Mouse (Mus musculus) layer of hippocampus, postnatal 36 days (tissue): Measurements from ENCODE around the gene Hmox2. TPM values are rescaled to one million over a fixed set of nuclear protein-coding genes. Genes with fewer than 3 reads are reported as not detected.
A peak's percentile ranks its signal among the peaks of the same experiment; 100 is the strongest.
"Not testable (repeated sequence)": the region's sequence is repeated elsewhere in the genome, so short reads cannot be mapped to it uniquely, and the experiment has no call there.

Experiments used
- DNase-seq, 2 experiments: peaks; one replicate each; pipeline ENCODE4 v3.0.0; 2022
- total RNA-seq, 2 experiments: library from RNA; stranded (reverse); gene quantifications; 2 replicates each; pipeline ENCODE4 v1.2.3; 2021

Hmox2 gene
- total RNA-seq = 10 to 100 TPM; 88.2 to 98.0 TPM

DNA sequence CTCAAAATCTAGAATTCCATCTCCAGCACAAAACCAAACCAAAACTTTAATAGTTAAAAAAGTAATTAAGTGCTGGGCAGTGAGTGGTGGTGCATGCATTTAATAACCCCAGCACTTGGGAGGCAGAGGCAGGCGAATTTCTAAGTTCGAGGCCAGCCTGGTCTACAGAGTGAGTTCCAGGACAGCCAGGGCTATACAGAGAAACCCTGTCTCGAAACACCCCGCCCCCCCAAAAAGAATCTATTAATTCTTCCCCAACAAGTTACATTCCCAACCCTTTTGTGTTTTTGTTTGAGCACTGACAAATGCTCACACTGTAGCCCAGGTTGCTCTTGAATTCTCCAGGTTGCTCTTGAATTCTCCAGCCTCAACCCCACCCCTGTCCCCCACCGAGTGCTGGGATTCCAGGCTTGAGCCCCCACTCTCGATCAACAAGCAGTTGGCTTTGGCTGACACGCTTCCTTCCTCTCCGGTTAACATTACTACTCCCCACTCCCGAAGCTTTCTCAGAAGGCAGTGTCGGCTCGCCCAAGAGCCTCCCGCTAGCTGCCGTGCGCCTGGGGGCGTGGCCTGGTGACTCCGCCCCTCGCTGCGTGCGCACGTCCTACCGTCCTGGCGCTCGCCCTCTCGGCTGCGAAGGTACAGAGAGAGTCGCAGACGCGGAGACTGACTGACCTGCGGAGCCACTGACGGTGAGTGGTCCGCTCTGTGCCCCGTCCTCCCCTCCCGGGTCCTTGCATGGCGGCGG lies at the start of gene Hmox2:
Gene Hmox2, plus strand, starts transcription at position 582 of the 748 bp plus-strand sequence.
- peak; percentile 90 to 91 for DNase-seq

GRCm38 (mm10) chr16:4676836-4677235 lies 49.3 kb upstream of the Hmox2 start:
- DNase-seq = no peak

- no peak for DNase-seq
These were observed 48.1 kb upstream of the Hmox2 start for GRCm38 (mm10) chr16:4678080-4678479.

- peak; percentile 84 to 86 for DNase-seq
These were observed 46.8 kb upstream of the Hmox2 start, which contains the start of gene Coro7 for GRCm38 (mm10) chr16:4679121-4680018. TSS of gene Coro7 (minus strand) at chr16:4679777.

GRCm38 (mm10) chr16:4680922-4681455 lies 45.2 kb upstream of the Hmox2 start:
- DNase-seq = not testable (repeated sequence)

- DNase-seq = no peak
These were observed 43.5 kb upstream of the Hmox2 start for GRCm38 (mm10) chr16:4682628-4683179.

DNA sequence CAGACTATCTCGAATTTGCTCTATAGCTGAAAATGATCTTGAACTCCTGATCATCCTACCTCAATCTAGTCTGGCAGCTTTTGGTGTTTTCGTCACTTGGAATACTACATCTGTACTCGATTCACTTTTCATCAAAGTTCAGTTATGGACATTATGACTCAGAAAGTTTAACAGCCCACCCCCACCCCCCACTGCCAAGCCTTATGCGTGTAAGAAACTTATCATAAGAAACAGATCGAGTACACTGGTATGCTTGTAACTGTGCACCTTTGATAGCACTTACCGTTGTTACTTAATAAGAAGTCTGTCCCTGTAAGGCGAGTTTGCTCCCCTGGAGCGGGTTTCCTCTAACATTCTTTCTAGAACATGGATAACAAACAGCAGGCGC lies 43.0 kb upstream of the Hmox2 start:
- DNase-seq = no peak

DNA sequence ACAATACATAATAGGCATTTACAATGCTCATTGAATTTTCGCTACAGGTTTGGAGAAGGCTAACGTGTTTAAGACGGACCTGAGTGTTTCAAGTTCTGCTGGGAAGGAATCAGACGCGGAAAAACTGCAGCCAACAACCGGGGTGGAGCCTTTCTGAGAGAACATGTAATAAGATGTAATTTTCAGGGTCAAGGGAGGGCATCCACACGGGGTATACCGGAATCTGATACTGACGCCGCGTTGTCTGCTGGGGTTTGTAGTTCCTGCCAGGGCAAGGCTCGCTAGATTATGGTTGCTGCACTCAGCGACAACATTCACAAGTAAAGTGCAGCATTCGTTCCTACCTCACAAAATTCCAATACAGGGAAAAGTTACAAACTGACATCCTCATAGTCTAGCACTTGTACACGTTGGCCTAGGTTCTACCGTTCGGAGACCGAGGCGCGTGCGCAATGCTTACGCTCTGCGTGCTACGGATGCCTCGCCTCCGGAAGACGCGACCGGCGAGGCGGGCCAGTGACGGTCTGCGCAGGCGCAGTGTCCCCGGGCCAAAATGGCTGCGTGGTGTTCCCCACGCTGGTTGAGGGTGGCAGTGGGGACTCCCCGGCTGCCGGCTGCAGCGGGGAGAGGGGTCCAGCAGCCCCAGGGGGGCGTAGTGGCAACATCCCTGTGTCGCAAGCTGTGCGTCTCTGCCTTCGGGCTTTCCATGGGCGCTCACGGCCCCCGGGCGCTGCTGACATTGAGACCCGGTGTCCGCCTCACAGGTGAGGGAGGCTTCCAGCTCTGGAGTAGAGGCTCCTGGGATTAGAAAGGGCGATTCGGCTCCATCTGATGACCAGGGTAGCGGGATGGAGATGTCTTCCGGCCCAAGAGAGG lies 42.3 kb upstream of the Hmox2 start:
- peak; percentile 97 for DNase-seq

GRCm38 (mm10) chr16:4684457-4684791 lies 41.7 kb upstream of the Hmox2 start:
- no peak for DNase-seq

DNA sequence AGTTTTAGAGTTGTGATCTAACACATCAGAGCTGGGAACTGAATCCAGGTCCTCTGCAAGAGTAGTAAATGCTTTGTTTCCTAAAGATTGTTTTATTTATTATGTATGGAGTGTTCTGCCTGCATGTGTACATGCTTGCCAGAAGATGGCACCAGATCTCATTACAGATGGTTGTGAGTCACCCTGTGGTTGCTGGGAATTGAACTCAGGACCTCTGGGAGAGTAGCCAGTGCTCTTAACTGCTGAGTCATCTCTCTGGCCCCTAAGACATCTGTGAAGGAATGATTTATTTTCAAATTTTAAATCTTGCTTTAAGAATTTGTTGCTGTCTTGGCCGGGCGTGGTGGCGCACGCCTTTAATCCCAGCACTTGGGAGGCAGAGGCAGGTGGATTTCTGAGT lies 36.8 kb upstream of the Hmox2 start:
- not testable (repeated sequence) for DNase-seq

DNA sequence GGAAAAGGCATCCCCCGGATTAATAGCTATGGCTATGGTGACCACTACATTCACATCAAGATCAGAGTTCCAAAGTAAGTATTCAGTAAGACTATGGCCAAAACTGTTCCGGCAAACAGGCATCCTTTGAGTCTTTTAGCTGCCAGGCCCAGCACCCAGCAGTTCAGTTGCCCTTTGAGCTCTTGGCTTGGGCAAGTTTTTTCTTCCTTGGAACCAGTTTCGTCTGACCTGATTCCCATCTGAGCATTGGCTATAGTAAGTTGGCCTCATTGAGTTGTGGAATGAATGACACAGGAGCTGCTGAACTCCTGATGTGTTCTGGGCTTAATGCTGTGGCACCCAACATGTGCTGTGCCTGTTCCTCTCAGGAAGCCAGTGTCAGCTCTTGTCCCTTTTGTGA lies 24.9 kb upstream of the Hmox2 start:
- DNase-seq = no peak

GRCm38 (mm10) chr16:4702646-4703045 lies 23.5 kb upstream of the Hmox2 start:
- no peak for DNase-seq

DNA sequence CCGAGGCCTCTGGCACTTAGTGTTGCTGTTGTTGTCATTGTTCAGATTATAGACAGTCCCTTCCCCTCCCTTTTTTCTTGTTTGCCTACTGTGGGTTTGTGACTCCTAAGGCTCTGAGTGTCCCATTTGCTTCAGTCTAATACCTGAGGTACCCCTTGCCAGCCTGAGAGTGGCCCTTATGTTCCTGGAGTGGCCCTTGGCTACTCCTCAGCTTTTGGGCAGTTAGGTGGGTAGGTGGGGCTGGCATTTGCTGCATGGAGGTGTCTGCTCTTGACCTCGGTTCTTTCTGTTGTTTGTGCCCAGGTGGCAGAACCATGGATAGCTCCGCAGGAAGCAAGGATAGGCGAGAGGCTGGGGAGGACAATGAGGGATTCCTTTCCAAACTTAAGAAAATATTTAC lies 20.6 kb upstream of the Hmox2 start:
- DNase-seq = no peak

DNA sequence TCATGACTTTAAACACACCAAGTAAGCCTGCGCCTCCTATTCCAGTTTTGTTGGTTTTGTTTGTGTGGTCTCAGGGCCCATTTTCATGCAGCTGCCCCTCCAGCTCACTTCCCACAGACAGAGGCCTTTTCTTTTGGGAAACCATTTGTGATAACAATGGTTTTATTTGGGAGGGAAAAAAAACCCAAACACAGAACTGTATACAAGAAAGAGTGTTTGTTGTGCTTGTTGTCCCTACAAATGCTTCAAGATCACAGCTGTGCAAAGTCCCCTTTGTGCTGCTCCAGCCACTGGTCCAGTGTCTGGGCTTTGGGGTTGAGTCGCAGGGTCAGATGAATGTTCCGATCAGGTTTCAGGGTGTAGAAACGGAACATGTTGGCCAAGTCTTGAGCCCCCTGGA lies 15.0 kb upstream of the Hmox2 start:
- no peak for DNase-seq

GRCm38 (mm10) chr16:4713861-4714710 lies 12.1 kb upstream of the Hmox2 start:
- no peak for DNase-seq

- DNase-seq = no peak
These were observed 8.3 kb upstream of the Hmox2 start for GRCm38 (mm10) chr16:4717866-4718265.

DNA sequence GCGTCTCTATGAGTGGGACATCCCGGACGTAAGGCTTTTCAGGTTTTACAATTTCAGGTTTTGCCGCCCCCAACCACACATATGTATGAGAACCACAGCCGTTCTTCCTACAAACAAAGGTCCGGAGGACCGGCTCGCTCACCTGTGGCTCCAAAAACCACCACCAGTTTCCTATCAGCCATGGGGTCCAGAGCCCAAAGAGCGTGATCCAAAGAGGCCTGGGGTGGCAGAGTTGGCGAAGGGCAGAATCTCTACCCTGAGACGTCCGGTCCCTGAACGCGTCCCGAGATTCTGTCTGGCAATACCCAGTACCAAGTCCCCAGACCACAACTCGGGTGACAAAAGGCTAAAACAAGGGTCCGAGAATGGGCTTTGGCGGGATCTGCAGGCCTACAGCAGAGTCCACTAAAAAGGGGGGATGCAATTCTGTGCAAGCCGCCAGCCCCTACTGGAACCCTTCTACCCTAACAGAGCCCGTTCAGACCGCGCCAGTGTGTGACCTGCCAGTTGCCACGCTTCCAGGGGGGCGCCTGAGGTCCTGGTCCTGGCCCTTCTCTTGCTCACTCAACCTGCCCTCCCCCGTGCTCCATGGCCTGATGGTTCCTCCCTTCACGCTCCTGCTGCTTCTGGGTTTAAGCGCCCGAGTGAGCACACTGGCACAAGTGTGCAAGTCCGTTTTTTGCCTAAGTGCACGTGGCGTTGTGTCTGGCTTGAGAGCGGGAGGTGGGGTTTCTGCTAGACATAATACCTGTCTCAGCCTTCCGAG lies 7.2 kb upstream of the Hmox2 start, which contains the start of gene Nmral1:
Gene Nmral1, minus strand, starts transcription at position 604 of the 766 bp plus-strand sequence.
- peak; percentile 50 to 66 for DNase-seq

DNA sequence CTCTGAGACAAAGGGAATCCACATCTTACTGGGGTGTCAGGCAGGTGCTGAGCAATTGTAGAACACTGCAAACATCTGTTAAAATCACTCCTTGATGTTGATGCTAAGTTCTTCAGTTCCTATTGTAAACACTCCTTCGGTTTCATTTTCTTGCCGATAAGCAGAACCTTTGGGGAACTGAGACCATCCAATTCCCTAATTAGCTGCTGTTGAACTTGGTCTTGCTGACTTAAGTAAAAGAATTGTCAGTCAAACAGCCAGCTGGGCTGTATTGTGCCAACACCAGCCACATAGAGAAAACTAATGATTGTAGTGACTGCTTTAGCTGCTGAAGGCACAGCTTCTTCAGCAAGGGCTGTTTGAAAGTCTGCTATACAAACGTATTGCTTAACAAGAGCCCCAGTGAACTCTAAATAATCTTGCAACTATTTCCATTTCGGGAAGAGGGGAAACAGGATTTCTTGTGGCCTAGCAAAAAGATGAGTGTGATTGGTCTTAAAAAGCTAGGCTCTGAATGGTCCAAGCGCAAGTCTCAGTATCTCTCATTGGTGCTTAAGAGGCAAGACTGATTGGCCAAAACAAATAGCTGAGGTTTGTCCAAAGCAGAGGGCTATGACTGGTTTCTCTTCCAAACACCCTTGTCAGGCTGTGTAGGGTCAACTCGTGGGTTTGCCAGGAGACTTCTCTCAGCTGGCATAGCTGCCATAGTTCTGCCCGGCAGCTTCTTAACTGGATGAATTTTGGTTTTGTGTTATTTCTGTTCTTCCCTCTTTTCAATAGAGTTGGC lies 3.8 kb upstream of the Hmox2 start:
- no peak for DNase-seq

GRCm38 (mm10) chr16:4722915-4723209 lies 3.3 kb upstream of the Hmox2 start:
- no peak for DNase-seq

DNA sequence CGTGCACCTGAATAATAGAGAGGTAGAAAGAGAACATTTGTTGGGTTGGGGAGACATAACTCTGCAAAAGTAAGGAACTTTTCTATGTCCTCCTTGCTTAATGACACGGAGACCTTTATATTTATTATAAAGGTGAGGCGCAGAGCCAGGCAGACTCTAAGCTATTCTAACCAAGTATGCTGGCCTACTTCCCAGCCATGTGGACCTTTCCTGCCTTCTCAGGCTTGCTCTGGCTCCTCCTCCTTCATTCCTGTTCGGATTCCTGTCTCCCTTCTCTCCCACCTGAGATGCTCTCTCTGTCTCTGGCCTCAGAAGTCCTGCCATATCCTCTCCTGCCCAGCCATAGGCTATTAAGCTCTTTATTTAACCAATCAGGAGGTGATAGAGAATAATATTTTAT lies 895 bp upstream of the Hmox2 start:
- no peak for DNase-seq
